Mouse (Mus musculus) midbrain, postnatal 0 days (tissue): ENCODE data around the gene Parp1. TPM values are rescaled to one million over a fixed set of nuclear protein-coding genes. Genes with fewer than 3 reads are reported as not detected.
"Not testable (repeated sequence)": the region's sequence is repeated elsewhere in the genome, so short reads cannot be mapped to it uniquely, and the experiment has no call there.

Source experiments
- ATAC-seq: fragments of 200-750 bp; cut with Nextera tagmentation; 2 replicates; pipeline ENCODE4 v1.8.0; 2017; ENCODE audit warnings: moderate number of reproducible peaks, mild to moderate bottlenecking, moderate TSS enrichment, moderate library complexity; ENCODE audit not compliant: low FRiP score
- DNase-seq: peaks from one replicate; pipeline ENCODE4 v3.0.0-alpha.2; 2015; ENCODE audit warnings: low spot score
- H3K27ac ChIP-seq: fragments of 300-500 bp; sonication (generic); 2 replicates; pipeline ENCODE4 v1.5.1; 2014; ENCODE audit warnings: low read depth, mild to moderate bottlenecking, low read length, mixed read lengths
- H3K27me3 ChIP-seq: fragments of 300-500 bp; sonication (generic); 2 replicates; pipeline ENCODE4 v1.6.1; 2014; ENCODE audit warnings: low read length, control low read depth, mixed read lengths; ENCODE audit not compliant: insufficient read depth
- H3K36me3 ChIP-seq: fragments of 300-500 bp; sonication (generic); 2 replicates; pipeline ENCODE4 v1.6.1; 2014; ENCODE audit warnings: low read length, control low read depth, mixed read lengths; ENCODE audit not compliant: insufficient read depth
- H3K4me1 ChIP-seq: fragments of 300-500 bp; sonication (generic); 2 replicates; pipeline ENCODE4 v1.6.1; 2014; ENCODE audit warnings: mild to moderate bottlenecking, control low read depth, antibody characterized with exemption, low read length, mixed read lengths; ENCODE audit not compliant: insufficient read depth
- H3K4me2 ChIP-seq: fragments of 300-500 bp; sonication (generic); 2 replicates; pipeline ENCODE4 v1.6.1; 2014; ENCODE audit warnings: low read depth, mild to moderate bottlenecking, low read length, mixed read lengths; ENCODE audit not compliant: poor library complexity, severe bottlenecking
- H3K4me3 ChIP-seq: fragments of 300-500 bp; sonication (generic); 2 replicates; pipeline ENCODE4 v1.5.1; 2014; ENCODE audit warnings: low read depth, mild to moderate bottlenecking, low read length, moderate library complexity
- H3K9ac ChIP-seq: fragments of 300-500 bp; sonication (generic); replicated peaks from 2 replicates; pipeline ENCODE4 v1.6.1; 2014; ENCODE audit warnings: mild to moderate bottlenecking, low read length, moderate library complexity, mixed read lengths; ENCODE audit not compliant: poor library complexity, severe bottlenecking
- H3K9me3 ChIP-seq: fragments of 300-500 bp; sonication (generic); 2 replicates; pipeline ENCODE4 v1.6.1; 2016; ENCODE audit warnings: low read length, control low read depth
- CTCF ChIP-seq: IDR thresholded peaks from 2 replicates; pipeline ENCODE4 v1.5.1; 2016; ENCODE audit warnings: antibody characterized with exemption, mild to moderate bottlenecking
- WGBS: fragments of 180-500 bp; shearing (Covaris S2); extraction: QIAGEN DNeasy Blood & Tissue Kit; methylation state at CpG from one replicate; pipeline ENCODE4 v1.1.7; 2014; 5-methylcytosine and 5-hydroxymethylcytosine counted together
- polyA plus RNA-seq: library from polyadenylated mRNA; unstranded; fragments of >200 nt; fragmentation: Nextera tagmentation; extraction: Ambion mirVana; gene quantifications from 2 replicates; pipeline ENCODE4 v1.2.1, GENCODE M21; 2015
- total RNA-seq: library from RNA; depleted of rRNA; stranded (reverse); fragments of >200 nt; gene quantifications from 2 replicates; pipeline ENCODE4 v1.2.3, GENCODE M21; 2014

The Parp1 gene
- total and polyA plus RNA-seq, 2 experiments from 2014 or later = 43.0 to 66.3 TPM

DNA sequence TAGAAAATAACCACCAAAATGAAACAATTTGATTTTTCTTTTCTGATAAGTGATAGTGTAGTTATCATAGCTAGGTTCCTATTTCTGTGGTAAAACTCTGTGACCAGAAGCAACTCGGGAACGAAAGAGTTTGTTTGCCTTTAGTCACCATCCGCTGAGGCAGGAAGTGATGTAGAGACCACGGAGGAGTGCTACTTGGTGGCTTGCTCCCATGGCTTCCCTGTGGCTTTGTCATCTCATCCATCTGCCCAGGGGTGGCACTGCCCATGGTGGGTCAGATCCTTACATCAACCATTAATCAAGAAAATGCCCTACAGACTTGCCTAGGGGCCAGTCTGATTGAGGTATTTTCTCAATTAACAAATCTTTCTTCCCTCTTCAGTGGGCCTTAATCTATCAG lies 53.7 kb downstream of the Parp1 start:
- no peak overlapping the region for H3K4me2 ChIP-seq
- WGBS = 84% methylated on average over 4 of the region's 4 CpGs
- H3K9me3 ChIP-seq = peaks cover 2% of the 10 kb centered on the region; the same call in 1 of the 2 replicates
- H3K36me3 ChIP-seq = no peaks in the 10 kb centered on the region
- DNase-seq = no peak
- ATAC-seq = no peak
- H3K9ac ChIP-seq = no peak overlapping the region
- no peak overlapping the region for H3K4me3 ChIP-seq
- no peaks in the 10 kb centered on the region for H3K4me1 ChIP-seq
- no peaks in the 10 kb centered on the region for H3K27me3 ChIP-seq
- no peak overlapping the region for H3K27ac ChIP-seq
- no peak for TF ChIP-seq CTCF

DNA sequence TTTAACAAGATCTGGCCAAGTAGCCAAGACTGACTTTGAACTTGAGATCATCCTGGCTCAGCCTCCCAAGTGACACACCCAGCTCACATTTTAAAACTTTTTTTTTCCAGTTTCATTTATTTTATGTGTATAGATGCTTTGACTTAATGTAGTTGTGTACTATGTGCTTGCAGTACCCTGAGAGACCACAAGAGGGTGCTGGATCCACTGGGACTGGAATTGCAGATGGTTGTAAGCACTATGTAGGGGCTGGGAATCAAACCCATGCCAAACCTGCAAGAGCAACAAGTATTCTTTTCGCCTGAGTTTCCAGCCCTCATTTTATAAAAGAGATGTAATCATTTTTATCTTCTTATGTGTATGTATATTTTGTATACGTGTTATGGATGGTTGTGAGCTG lies 55.2 kb downstream of the Parp1 start:
- Histone ChIP-seq H3K4me2 (no peak overlapping the region), H3K4me1 (no peaks in the 10 kb centered on the region), H3K9ac (no peak overlapping the region), H3K27ac (no peak overlapping the region), H3K36me3 (no peaks in the 10 kb centered on the region), H3K9me3 (peaks cover 2% of the 10 kb centered on the region; the same call in 1 of the 2 replicates), H3K27me3 (no peaks in the 10 kb centered on the region), H3K4me3 (no peak overlapping the region)
- ATAC-seq (no peak), DNase-seq (no peak)
- peak; percentile 40 for TF ChIP-seq CTCF
- WGBS = 93% methylated on average over 2 of the region's 2 CpGs

DNA sequence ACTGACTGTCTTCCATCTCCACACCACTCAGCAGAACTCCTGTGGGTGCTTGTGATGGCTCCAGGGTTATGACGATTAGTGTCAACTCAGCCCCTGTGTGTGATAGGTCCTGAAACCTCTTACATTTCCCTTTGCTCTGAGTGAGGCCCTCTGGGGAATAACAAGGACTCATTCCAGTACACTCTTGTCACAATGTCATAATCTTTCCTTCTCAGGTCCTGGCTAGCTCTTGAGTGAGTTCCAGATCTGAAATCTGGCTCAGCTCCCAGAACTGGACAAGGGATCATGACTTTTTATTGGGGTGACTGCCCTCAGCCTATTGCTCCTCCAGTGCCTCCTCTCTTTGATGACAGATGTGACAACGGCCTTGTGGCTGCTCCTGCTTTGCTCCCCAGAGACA lies 57.4 kb downstream of the Parp1 start:
- Histone ChIP-seq H3K4me1 (no peaks in the 10 kb centered on the region), H3K9me3 (peaks cover 2% of the 10 kb centered on the region; the same call in 1 of the 2 replicates), H3K4me3 (no peak overlapping the region), H3K27ac (no peak overlapping the region), H3K9ac (no peak overlapping the region), H3K36me3 (no peaks in the 10 kb centered on the region), H3K4me2 (no peak overlapping the region), H3K27me3 (no peaks in the 10 kb centered on the region)
- DNase-seq (no peak), ATAC-seq (no peak)
- WGBS = 68% methylated on average over 2 of the region's 2 CpGs
- TF ChIP-seq CTCF = no peak

DNA sequence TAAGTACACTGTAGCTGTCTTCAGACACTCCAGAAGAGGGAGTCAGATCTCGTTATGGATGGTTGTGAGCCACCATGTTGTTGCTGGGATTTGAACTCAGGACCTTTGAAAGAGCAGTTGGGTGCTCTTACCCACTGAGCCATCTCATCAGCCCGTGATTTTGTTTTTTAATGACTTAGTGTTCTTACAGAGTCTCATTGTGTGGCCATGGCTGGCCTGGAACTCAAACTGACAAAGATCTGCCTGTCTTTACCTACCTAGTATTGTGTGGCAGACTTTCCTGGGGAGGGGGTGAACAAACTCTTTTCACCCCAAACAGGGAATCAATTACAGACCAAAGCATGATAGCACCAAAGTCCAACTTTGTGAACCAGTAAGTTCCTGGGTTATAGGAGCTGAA lies 69.1 kb downstream of the Parp1 start:
- not testable (repeated sequence) for ATAC-seq, H3K4me1 ChIP-seq, H3K36me3 ChIP-seq, H3K9me3 ChIP-seq, H3K27ac ChIP-seq, H3K4me2 ChIP-seq, H3K9ac ChIP-seq, DNase-seq, H3K4me3 ChIP-seq, H3K27me3 ChIP-seq
- 84% methylated on average over 2 of the region's 2 CpGs for WGBS

DNA sequence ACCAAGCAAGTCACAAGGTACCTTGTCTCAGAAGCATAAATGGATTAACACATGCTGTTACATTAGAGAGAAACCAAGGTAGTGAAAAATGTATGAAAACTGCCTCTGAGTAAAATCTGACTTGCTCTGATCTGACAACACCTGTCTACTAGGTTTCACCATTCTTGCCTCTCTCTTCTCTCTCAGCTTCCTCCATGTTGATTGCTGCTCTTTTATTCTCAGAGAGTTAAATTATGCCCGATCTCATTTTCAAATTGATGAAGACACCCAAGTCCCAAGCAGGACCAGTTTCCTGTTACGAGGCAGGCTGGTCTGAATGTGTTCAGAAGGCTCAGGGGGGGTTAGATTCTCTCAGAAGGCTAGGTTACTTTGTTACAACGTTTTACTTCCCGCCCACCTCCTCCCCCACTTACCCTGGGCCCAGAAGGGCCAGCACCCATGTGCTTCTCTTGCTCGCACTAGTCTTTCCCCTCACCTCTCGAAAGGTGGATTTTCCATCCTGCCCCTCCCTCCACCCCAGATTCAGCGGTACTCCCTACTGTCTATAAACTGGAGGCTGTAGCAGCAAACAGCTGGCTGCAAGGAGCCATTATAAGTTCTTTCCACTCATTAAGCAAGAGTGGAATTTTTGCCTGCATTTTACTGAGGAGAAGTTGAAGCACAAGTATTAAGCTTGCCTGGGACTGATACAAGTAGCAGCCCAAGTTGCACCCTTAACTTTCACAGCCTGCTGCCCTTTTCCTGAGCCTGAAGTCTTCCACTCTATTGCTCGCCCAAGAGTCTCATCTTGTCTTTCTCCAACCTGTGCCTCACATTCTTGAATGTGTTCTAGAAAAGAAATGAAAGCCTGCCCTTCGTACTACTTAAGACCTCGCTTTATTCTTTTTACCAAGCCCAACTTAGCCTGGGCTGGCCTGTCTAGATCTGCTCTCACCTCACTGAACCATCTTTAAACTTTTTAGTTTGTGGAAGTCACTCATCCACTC lies 71.0 kb downstream of the Parp1 start:
- Histone ChIP-seq H3K9me3 (no peaks in the 10 kb centered on the region), H3K27ac (no peak overlapping the region), H3K4me1 (no peaks in the 10 kb centered on the region), H3K36me3 (no peaks in the 10 kb centered on the region), H3K4me3 (peak overlapping the region; percentile 97), H3K9ac (peak overlapping the region; percentile 86), H3K4me2 (peak overlapping the region; percentile 92), H3K27me3 (no peaks in the 10 kb centered on the region)
- TF ChIP-seq CTCF = no peak
- no peak for ATAC-seq
- DNase-seq = no peak
- WGBS = 45% methylated on average over 10 of the region's 10 CpGs

DNA sequence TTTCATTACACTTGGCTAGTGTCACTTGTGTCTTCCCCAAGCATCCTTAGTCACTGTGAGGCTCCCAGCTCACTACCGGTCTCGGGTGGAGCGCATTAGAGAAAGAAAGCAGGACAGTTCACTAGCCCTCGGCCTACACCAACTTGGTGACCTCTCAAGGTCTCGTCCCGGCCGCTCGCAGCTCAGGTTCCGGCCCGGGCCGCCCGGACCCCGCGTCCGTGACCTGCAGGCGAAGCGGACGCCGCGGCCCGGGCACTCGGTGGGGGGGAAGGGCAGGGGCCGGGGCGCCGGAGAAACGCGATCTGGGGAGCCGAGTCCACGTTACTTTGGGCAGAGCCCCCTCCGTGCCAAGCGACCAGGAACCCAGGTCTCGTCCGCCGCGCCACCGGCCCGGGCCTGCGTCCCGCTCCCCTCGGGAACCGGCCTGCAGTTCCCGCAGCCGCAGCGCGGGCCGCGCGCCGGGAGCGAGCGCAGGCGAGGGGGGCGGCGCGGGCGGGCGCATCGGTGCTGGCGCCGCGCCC lies 71.9 kb downstream of the Parp1 start:
- no peaks in the 10 kb centered on the region for H3K9me3 ChIP-seq
- H3K27ac ChIP-seq = peak overlapping the region; percentile 73
- no peaks in the 10 kb centered on the region for H3K4me1 ChIP-seq
- no peak for TF ChIP-seq CTCF
- no peaks in the 10 kb centered on the region for H3K36me3 ChIP-seq
- peak overlapping the region; percentile 97 for H3K4me3 ChIP-seq
- no peaks in the 10 kb centered on the region for H3K27me3 ChIP-seq
- peak overlapping the region; percentile 92 for H3K4me2 ChIP-seq
- 1% methylated on average over 51 of the region's 61 CpGs for WGBS
- ATAC-seq (peak; percentile 68), DNase-seq (peak; percentile 19)
- peak overlapping the region; percentile 86 for H3K9ac ChIP-seq
